Mouse (Mus musculus) testis, adult 2 months (tissue): ENCODE results near the gene Eif4g1.

Experiments
- CTCF ChIP-seq: fragments of 200-500 bp; IDR thresholded peaks from 2 replicates; pipeline ENCODE4 v1.5.1; 2012; ENCODE audit warnings: low read depth, mild to moderate bottlenecking, inconsistent platforms, low read length, moderate library complexity; ENCODE audit not compliant: control insufficient read depth, insufficient read depth, insufficient replicate concordance
- POLR2A ChIP-seq: fragments of 200-500 bp; IDR thresholded peaks from 2 replicates; pipeline ENCODE4 v1.6.1; 2012; ENCODE audit warnings: low read depth, mild to moderate bottlenecking, inconsistent platforms, low read length, moderate library complexity; ENCODE audit not compliant: control insufficient read depth

- TF ChIP-seq CTCF (no peak), POLR2A (peak; percentile 73)
Measured at GRCm38 (mm10) chr16:20695622-20696323, 27.7 kb downstream of the Eif4g1 start.
